Mouse (Mus musculus) layer of hippocampus, postnatal 25 days (tissue): ENCODE data around the gene Tspan9. TPM values are rescaled to one million over a fixed set of nuclear protein-coding genes. Genes with fewer than 3 reads are reported as not detected.
A peak's percentile ranks its signal among the peaks of the same experiment; 100 is the strongest.

ENCODE experiments used
- DNase-seq, 2 experiments: peaks; one replicate each; pipeline ENCODE4 v3.0.0; 2022; ENCODE audit warnings: mixed read lengths in 2 of 2, low spot score in 1 of 2; ENCODE audit errors: extremely low spot score in 1 of 2
- total RNA-seq, 2 experiments: library from RNA; stranded (reverse); gene quantifications; 2 replicates each; pipeline ENCODE4 v1.2.3; 2021

Tspan9 gene
- total RNA-seq, 2 experiments from 2014 or later: 53.6 to 64.0 TPM

DNA sequence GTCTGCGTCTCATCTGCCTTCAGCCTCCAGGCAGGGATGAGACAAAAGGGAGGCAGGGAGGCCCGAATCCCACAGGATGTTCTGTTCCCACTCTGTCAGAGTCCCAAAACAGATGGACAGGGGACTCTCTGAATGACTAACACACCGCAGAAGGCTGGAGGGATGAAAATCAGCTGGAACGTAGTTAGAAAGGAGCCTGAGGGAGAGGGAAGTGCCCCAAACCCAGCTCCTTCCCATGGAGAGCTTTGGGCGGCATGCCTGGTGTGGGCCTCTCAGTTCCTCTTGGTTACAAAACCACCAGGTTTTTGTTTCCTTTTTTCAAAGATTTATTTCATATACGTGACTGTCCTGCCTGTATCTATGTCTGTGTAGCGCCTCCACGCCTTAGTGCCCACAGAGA is 35.7 kb downstream of the Tspan9 start:
- DNase-seq: no peak

DNA sequence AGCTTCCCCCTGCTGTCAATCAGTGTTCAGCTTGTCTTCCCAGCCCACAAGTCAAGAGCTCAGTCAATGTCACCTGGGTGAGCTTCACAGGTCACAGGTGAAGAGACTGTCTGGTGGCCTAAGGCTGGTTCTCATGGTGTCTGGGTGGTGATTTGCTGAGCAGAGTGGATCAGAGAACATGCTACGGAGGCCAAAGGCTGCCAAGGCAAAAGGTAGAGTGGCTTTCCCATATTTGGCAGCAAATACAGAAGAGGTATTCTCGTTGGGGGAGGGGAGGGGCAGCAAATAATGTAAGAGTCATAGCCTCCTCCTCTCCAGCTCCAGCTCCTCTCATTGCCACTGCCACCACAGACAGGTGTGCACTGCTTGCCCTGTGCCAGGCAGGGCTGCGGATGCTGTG is 37.2 kb downstream of the Tspan9 start:
- DNase-seq: no peak

DNA sequence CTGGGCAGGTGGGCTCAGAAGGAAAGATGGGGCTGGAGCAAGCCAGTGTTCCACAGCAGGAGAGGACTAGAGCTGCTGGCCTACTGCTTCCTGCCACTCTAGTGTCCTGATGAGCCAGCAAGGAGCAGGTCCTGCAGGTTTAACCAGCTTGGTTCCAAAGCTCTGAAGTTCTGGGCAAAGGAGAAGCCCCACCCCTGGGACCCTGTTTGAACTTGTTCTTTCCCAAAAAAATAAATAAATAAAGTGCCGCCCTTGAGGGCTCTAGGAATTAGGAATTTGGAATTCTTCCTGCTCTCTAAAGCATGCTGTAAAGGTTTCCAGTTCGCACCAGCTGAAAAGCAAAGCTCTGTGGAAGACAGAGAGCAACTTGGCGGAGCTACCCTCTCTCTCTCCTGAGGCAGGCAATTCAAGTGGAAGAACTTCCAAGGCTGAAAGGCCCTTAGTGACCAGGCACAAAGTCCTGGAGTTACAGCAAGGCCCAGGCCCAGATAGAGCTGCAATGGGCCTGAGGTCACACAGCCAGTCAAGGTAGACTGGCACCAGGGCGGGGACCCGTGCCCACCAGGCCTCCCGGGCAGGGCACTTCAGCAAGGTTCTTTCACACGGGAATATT is 38.6 kb downstream of the Tspan9 start:
- no peak for DNase-seq

DNA sequence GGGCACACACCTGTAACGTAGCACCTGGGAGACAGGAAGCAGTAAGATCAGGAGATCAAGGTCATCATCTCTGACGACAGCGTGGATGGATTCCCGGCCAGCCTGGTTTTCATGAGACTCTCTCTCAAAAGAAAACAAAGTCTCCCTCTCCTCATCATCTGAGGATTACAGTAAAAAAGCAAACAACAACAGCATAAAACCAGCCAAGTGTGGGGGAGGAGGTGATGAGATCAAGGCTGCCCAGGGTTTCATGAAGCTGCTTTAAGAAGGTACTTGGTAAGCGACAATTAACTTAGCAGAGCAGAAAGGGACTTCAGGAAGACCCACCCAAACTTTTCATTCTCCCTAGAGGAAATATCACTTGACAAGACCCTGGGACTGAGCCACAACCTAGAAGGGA is 39.5 kb downstream of the Tspan9 start:
- no peak for DNase-seq

DNA sequence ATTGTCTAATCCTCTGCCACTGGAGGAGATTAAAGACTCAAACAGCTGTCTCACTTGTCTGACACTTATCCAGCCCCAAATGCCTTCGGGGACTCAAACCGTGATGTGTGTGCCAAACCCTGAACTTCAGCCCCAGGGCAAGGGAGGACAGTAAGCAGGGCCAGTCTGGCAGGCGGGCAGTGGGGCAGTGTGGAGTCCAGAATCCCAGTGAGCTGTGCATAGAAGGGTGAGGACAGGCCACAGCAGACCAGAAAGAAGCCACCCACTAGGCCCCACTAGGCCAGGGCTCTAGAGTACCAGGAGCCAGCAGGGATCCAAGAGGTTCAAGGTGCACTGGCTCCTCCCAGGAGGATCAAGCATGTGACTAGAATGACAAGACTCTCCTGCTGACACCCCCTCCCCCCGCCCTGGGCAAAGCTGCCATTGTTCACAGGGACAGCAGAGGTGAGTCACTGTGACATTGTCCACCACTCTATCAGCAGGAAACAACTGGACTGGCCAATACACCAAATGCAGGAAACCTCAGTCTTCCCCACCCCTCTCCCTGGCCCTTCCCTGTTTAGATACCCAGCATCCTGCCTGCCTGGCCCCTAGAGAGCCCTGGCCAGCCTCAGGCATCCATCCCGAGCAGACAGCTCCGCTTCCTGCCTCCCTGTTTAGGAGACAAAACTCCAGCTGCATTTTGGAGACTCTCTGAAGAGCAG is 40.9 kb downstream of the Tspan9 start:
- no peak for DNase-seq

DNA sequence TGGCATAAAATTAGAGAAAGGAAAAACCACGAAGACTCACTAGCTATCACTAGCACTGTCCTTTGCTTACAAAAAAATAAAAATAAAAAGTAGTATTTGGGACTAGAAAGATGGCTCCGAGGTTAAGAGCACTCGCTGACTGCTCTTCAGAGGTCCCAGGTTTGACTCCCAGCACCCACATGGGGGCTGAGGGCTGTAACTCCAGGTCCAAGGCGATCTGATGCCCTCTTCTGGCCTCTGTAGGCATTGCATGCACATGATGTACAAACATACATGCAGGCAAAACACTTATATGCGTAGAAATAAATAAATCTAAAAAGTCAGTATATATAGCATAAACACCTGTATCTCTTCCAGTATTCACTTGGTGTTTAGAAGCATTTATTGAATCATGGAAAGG is 43.5 kb downstream of the Tspan9 start:
- no peak for DNase-seq

DNA sequence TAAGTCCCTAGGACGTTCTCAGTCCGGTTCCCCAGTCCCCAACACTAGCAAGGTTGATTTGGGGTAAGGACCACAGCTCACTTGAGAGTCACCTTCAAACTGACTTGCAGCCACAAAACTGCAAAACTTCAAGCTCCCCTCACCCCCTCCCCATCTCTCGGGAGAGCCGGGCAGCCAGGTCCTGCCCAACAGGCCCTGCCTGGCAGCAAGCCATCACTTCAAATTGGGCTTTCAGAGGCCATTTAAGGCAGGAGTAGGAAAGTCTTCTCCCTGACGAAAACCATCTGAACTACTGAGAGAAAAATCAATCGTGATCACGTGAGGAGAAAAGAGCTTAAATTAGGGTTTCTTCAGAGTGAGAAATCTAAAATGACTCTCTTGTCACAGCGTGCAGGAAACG is 44.2 kb downstream of the Tspan9 start:
- DNase-seq: no peak

DNA sequence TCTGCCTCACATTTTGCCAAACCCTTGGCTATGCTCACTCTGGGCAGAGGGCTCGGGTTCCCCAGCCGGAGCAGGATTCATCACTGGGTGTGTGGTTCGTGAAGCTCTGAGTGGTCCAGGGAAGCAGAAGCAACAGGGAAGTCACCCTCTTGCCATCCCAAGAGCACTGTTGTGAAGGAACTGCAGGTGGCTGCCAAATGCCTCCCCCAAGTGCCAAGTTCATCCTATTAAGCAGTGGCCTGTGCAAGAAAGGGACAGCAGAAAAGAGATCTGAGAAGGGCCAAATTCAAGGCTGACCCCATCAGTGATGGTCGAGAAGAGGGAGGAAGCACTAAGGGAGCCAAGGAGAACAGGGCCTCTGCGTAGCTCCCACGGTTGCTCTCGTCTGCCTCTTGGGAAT is 46.9 kb downstream of the Tspan9 start:
- DNase-seq: no peak

DNA sequence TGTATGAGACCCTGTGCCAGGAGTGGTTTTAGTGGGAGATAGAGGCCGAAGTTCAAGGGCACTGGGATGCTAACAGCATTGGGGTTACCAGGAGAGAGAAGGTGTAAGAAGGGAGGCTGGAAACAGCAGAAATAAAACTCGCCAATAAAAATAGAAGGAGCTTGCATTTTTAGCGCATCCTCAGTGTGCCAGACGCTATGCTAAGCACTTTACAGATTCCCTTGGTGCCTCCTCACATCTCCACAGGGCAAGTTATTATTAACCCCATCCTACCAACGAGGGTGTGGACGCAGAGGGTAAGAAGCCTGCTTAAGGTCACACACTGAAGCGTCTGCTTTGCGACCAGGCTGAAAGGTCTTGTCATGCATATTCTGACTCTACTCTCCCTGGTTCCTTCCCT is 47.5 kb downstream of the Tspan9 start:
- no peak for DNase-seq

DNA sequence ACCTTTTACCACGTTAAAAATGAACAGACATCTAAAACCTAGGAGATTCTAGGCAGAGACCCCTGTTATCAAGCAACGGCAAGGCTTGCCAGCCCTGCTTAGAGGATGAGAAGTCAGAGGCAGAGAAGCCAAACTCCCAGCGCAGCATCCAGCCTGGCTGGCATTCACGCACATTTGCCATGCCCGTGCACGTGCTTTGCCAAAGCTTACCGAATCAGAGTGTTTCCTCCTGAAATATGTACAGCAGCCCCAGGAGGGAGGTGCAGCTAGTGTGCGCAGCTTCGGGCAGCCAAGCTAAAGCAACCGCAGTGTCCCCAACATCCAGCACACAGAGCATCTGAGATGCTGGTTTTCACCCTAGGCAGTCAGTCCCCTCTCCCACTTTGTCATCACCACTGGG is 48.3 kb downstream of the Tspan9 start:
- DNase-seq: no peak

DNA sequence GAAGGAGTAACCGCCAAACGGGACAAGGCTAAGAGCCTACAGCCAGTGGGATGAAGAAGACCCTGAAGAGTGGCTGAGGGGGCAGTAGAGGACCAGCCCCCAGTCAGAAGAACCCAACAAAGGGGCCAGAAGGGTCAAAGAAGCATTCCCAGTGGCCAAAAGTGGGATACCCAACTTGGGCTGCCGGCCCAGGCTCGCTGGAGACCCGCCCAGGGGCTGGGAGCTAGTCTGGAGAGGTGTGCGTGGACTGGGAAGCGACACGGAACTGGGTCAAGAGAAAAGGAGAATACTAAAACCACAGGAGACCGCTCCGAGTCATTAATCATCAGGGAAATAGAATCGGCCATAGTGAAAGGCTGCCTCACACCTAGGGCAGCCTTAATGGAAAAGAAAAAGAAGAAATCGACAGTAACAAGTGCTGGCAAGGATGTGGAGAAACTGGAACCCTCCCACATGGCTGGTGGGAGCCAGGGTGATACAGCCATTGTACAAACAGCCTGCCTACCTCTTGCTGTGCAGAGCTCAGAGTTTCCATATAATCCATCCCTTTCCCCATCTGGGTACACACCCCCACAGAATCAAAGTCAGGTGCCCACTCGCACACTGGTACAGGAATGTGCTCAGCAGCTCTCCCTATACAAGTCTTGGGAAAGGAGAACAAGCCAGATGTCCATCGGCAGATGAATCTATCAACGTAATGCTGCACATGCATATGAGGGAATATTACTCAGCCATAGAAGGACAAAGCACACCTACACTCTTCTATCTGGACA is 49.4 kb downstream of the Tspan9 start:
- no peak for DNase-seq

DNA sequence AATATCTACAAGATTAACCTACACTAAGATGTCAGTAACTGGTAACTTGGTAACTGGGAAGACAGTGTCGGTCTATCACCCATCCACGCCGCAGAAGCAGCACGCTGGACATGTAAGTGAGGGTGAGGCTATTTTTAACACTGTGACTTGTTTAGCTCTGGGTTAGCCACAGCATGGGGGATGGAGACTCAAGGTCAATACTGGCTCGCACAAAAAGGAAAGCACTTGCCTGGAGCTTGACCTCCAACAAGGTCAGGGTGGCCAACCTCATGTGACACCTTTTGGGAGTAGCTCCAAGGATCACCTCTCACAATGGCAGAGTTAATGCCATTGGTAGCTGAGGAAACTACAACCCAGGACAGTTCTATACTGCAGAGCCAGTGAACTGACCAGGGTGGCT is 50.8 kb downstream of the Tspan9 start:
- no peak for DNase-seq

DNA sequence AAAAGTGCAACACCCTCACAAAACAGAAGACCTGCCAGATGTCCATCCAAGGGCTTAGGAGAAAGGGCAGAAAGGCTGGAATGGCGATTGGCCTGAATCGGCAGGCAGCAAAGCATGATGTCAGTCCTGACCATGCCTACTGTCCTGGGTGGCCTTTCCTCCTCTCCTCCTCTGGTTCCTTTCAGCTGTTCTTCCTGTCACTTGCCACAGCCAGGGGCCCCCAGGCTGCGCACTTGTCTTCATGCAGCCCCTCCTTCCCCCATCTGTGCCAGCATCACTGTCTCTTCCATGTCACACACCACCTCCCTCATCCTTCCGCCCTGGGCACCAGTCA is 51.6 kb downstream of the Tspan9 start:
- DNase-seq: no peak

DNA sequence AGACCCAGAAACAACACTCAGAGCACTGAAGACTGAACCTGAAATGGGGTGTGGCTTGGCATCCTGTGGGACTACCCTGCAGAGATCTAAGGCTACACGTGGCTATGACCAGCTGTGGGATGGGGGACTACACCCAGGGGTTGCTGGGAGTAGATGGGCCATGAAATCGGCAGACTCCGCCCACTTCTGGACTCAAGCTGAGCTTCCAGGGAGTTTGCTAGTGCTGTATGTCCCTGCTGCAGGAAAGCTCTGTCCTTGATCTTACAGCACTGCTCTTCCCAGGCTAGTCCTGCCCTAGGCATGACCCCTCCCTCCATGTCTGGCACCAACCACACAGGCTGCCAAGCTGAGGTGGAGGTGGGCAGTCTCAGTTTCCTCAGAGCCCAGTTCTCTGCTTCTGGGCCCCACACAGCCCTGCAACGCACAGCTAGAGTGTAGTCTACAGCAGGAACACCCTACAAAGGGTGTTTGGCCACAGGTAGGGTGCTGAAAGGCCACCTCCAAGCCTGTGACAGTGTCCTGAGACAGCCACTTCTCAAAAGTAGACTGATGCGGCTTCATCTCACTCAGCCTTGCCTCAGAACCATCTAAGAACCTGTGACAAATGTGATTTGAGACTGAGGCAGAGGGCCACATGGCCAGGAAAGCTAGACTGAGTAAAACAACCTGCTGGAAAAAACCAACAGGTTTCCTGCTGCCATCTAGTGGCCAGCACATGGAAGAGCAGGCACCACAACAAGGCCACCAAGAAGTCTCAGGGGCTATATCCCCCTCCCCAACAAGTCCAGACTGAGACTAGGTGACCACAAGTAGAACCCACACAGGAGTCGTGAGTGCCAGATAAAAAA is 52.2 kb downstream of the Tspan9 start:
- DNase-seq: peak; percentile 54 to 59

DNA sequence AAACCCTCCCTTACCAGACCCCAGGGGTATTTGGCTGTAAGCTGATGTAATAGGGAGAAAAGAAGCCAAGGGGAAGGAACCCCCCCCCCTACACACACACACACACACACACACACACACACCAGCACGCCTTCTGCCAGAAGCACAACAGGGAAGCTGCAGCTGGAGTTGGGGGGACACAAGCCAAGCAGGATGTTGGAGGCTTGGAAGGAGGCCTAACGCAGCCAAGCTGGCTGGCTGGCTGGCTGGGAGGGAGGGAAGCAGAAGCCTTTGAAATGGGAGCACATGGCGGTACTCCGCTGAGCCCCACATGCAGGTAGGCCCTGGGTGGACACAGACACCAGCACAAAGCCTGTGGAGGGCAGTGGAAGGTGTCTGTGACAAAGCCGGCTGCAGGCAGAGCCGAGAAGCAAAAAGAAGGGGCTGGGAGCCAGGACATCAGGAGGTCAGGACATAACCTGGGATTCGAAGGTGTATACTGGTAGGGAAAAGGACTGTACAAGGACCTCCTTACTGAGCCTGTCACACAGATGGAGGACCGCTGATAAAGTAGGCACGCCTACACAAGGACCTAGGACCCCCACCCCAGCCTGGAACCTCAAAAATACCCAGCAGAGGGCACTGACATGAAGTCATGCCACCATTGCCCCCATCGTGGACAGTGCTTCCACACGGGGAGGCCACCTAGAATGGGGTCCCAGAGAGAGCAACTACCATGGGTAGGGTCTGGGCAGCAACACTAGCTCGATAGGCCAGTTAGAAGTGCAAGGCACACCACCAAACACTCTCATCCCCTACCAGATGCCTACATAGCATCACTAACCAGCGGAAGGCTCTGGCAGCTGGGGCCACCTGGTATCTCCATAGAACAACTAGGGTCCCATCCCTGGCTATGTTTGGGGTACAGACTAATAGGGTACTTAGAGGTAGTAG is 53.4 kb downstream of the Tspan9 start:
- DNase-seq: peak in 1 of 2 experiments; percentile 42

DNA sequence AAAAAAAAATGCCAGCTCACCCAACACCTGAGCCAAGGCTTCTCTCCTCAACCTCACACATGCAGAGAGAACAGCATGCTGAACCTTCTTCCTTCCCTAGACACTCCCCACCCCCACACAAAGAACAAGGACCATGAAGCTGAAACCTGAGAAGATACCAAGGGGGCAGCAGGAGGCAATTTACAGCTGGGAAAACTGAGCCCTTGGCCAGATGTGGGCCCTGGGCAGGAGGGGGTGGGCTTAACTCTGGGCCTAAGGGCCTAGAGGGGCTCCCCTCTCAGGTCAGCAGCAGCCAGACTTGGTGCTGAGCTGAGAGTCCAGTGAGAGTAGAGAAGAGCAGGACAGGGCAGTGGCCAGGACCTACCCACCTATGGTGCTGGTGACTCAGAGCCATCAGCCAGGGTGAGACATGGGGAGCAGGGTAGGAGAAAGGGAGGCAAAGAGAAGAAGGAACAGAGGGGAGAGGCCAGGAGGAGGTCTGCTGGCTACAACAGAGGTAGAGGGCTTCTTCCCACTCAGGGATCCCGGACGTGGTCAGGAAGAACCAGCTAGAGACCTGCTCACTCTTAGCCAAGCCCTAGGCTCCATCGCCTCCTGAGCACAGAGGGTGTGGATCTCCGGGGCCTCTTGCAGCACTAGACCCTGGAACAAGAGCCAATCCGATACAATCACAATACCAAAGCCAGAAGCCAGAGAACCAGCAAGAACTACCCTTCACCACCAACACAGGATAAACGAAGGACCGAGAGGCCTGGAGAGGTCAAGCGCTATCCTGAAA is 54.5 kb downstream of the Tspan9 start:
- no peak for DNase-seq

DNA sequence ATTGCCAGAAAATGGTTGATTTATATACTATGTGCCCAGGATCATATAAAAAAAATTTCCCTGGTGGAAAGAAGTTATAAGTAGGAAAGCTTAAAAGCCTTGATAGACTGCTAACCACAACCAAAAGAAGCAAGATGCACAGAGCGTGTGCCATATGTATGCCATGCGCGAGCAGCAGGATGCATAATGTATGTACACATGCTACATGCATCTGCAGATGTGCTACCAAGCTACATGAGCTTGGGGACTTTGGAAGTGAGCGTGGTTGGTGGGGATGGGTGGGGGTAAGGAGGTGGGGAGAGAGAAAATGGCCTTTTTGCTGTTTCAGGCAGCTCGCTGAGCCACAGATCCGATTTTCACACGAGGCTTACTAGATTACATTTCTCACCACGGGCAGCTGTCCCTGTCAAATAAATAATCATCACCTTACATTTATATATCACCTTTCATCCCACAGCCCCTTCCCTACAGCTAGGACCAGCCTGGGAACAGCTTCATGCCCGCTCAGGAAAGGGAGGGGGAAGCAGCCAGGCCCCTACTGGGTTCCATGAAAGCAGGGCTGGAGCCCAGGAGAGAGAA is 57.8 kb downstream of the Tspan9 start:
- DNase-seq: no peak

DNA sequence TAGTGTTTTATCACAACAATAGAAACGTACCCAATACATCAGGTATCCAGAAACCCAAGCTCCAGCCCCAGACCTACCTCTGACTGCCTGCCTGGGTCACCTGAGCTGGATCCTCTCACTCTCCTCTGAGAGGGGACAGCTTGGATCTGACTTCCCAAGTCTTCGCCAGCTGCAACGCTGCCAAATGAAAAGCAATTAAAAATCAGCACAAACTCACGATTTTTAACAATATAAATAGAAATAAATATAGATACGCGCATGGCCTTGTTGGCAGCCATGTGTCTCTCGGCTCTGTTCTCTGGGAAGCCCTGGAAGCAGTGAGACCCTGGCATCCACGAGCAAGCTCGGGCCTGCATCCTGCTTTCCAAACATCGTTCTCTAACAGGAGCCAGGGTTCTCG is 60.1 kb downstream of the Tspan9 start:
- no peak for DNase-seq

DNA sequence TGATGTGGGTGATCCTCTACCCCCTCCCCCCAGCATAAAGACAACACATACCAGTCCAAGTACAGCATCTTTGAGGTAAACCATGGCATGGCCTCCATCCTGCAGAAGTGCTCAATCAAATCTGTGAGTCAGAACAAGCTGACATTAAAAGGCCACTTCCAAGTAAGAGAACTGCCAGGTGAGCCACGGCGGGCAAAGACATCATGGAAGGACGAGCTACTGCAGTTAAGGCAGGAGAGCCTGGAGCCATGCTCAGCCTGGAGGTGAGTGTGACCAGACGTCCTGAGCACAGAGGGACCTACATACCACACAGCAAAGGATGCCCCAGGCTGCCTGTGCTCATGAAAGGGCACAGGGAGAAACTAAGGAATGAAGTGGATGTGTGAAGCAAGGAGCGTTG is 61.6 kb downstream of the Tspan9 start:
- DNase-seq: no peak
